22 mouse cellular contexts compared by ENCODE assay signal in genomic region chr9:88342241-88342640, GRCm38 (mm10). TPM values are rescaled to one million over a fixed set of nuclear protein-coding genes. Genes with fewer than 3 reads are reported as not detected.
DNase-seq lines count a peak whose midpoint lies in the region; ATAC-seq and TF ChIP-seq lines count a peak whose summit lies in the region.
"Had no signal": no experiment of that assay in that cellular context is flagged by ENCODE, and none has a peak within 500 bp of the region (broad histone marks: within the 10 kb centered on the region; RNA-seq: fewer than 3 reads in every experiment).

No protein-coding gene starts in this region.

- no peak overlapping the region for H3K4me3 ChIP-seq in forebrain, embryonic 16.5 days (replicated peaks; ENCODE audit: low read length)
- no peak overlapping the region for H3K4me3 ChIP-seq in forebrain, embryonic 11.5 days (ENCODE audit: low read depth, low read length)
- H3K4me3 ChIP-seq in layer of hippocampus, adult 2 months, result no peak overlapping the region
- H3K4me3 ChIP-seq in olfactory bulb, adult 2 months (ENCODE audit: insufficient read depth, low read depth, low read length), result no peak overlapping the region
- H3K4me3 ChIP-seq in lung, postnatal 0 days (ENCODE audit: low read depth, low read length), result no peak overlapping the region
- H3K4me3 ChIP-seq: embryonic facial prominence, embryonic 13.5 days; embryonic facial prominence, embryonic 15.5 days; erythroblast, embryonic 14.5 days; forebrain, embryonic 10.5 days; forebrain, embryonic 13.5 days had no signal

- 0 out of 2 replicates have a peak, but pooled peaks cover 2% of the 10 kb centered on the region for H3K4me1 ChIP-seq in forebrain, embryonic 16.5 days (replicated peaks; ENCODE audit: control insufficient read depth, insufficient read depth, low read length)
- H3K4me1 ChIP-seq in forebrain, embryonic 11.5 days (replicated peaks; ENCODE audit: control insufficient read depth, insufficient read depth, low read length), result no peaks in the 10 kb centered on the region; the same call in 1 of the 2 replicates
- peaks cover 6% of the 10 kb centered on the region for H3K4me1 ChIP-seq in olfactory bulb, adult 2 months (ENCODE audit: control insufficient read depth, insufficient read depth, low read length)
- no peaks in the 10 kb centered on the region for H3K4me1 ChIP-seq in lung, postnatal 0 days (ENCODE audit: insufficient read depth, low read depth, low read length)
- H3K4me1 ChIP-seq: embryonic facial prominence, embryonic 13.5 days; embryonic facial prominence, embryonic 15.5 days; forebrain, embryonic 10.5 days; forebrain, embryonic 13.5 days had no signal

- no peak for ATAC-seq in forebrain, embryonic 16.5 days
- ATAC-seq in forebrain, embryonic 11.5 days (replicated peaks; ENCODE audit: low FRiP score), result no peak
- no peak for ATAC-seq in lung, postnatal 0 days
- ATAC-seq: forebrain, embryonic 13.5 days had no signal

- no peaks in the 10 kb centered on the region for H3K9me3 ChIP-seq in forebrain, embryonic 16.5 days (ENCODE audit: control insufficient read depth, low read length)
- no peaks in the 10 kb centered on the region for H3K9me3 ChIP-seq in forebrain, embryonic 11.5 days (ENCODE audit: control insufficient read depth, low read length)
- no peaks in the 10 kb centered on the region for H3K9me3 ChIP-seq in lung, postnatal 0 days (ENCODE audit: low read length)
- H3K9me3 ChIP-seq: embryonic facial prominence, embryonic 13.5 days; embryonic facial prominence, embryonic 15.5 days; forebrain, embryonic 10.5 days; forebrain, embryonic 13.5 days had no signal

- no peak for TF ChIP-seq POLR2A in olfactory bulb, adult 2 months (IDR thresholded peaks at IDR 0.05; ENCODE audit: insufficient read depth, low read depth, low read length)

- no peak for DNase-seq in forebrain, embryonic 11.5 days (ENCODE audit: low spot score)
- no peak for DNase-seq in layer of hippocampus, adult 2 months (ENCODE audit: low spot score in 2 of 2)
- DNase-seq in layer of hippocampus, adult 11-12 months (ENCODE audit: low spot score), result no peak
- DNase-seq in lung, postnatal 0 days (ENCODE audit: low spot score), result no peak
- DNase-seq: adrenal gland, adult 2 months; adrenal gland, postnatal 10 days; adrenal gland, postnatal 25 days; B cell, adult 2 months; cerebellum, adult 11 months; cerebellum, adult 18-20 months; cerebellum, adult 8-10 months; cerebellum, adult 9-11 months; cerebellum, postnatal 14 days; cerebellum, postnatal 36 days; embryo, embryonic 11 days had no signal

- no peaks in the 10 kb centered on the region for H3K27me3 ChIP-seq in forebrain, embryonic 16.5 days (replicated peaks; ENCODE audit: control insufficient read depth, insufficient read depth, low read length)
- no peaks in the 10 kb centered on the region for H3K27me3 ChIP-seq in forebrain, embryonic 11.5 days (ENCODE audit: control insufficient read depth, insufficient read depth, low read length)
- no peaks in the 10 kb centered on the region for H3K27me3 ChIP-seq in lung, postnatal 0 days (replicated peaks; ENCODE audit: insufficient read depth, low read length)
- H3K27me3 ChIP-seq: embryonic facial prominence, embryonic 13.5 days; embryonic facial prominence, embryonic 15.5 days; forebrain, embryonic 13.5 days had no signal

- no peak for TF ChIP-seq EP300 in lung, postnatal 0 days (IDR thresholded peaks at IDR 0.05)

- WGBS in forebrain, embryonic 16.5 days, result 55% methylated on average over 7 of the region's 7 CpGs
- 59% methylated on average over 7 of the region's 7 CpGs for WGBS in forebrain, embryonic 11.5 days
- WGBS in olfactory bulb, adult 2 months, result 50% methylated on average over 7 of the region's 7 CpGs
- 79% methylated on average over 7 of the region's 7 CpGs for WGBS in lung, postnatal 0 days

- H3K4me2 ChIP-seq in forebrain, embryonic 16.5 days (ENCODE audit: low read length), result no peak overlapping the region
- H3K4me2 ChIP-seq in forebrain, embryonic 11.5 days (ENCODE audit: low read depth, low read length, severe bottlenecking), result no peak overlapping the region
- H3K4me2 ChIP-seq in lung, postnatal 0 days (replicated peaks; ENCODE audit: low read depth, low read length), result no peak overlapping the region
- H3K4me2 ChIP-seq: embryonic facial prominence, embryonic 13.5 days; embryonic facial prominence, embryonic 15.5 days; forebrain, embryonic 13.5 days had no signal

- TF ChIP-seq CTCF in layer of hippocampus, adult 2 months (conservative IDR thresholded peaks at IDR 0.05), result no peak
- no peak for TF ChIP-seq CTCF in olfactory bulb, adult 2 months (IDR thresholded peaks at IDR 0.05; ENCODE audit: insufficient read depth, low read depth, low read length)
- TF ChIP-seq CTCF in lung, postnatal 0 days (IDR thresholded peaks at IDR 0.05), result no peak

- H3K27ac ChIP-seq in forebrain, embryonic 16.5 days (ENCODE audit: low read length), result peak overlapping the region; percentile 50
- no peak overlapping the region for H3K27ac ChIP-seq in forebrain, embryonic 11.5 days (ENCODE audit: low read depth, low read length)
- H3K27ac ChIP-seq in layer of hippocampus, adult 2 months, result peak overlapping the region; percentile 54
- peak overlapping the region; percentile 86 for H3K27ac ChIP-seq in olfactory bulb, adult 2 months (ENCODE audit: insufficient read depth, low read depth, low read length)
- H3K27ac ChIP-seq in lung, postnatal 0 days (ENCODE audit: low read length), result no peak overlapping the region
- H3K27ac ChIP-seq: embryonic facial prominence, embryonic 13.5 days; embryonic facial prominence, embryonic 15.5 days; forebrain, embryonic 10.5 days; forebrain, embryonic 13.5 days had no signal

- no peak overlapping the region for H3K9ac ChIP-seq in forebrain, embryonic 16.5 days (replicated peaks; ENCODE audit: low read depth, low read length)
- no peak overlapping the region for H3K9ac ChIP-seq in forebrain, embryonic 11.5 days (ENCODE audit: low read length)
- no peak overlapping the region for H3K9ac ChIP-seq in lung, postnatal 0 days (replicated peaks; ENCODE audit: low read depth)
- H3K9ac ChIP-seq: embryonic facial prominence, embryonic 13.5 days; embryonic facial prominence, embryonic 15.5 days; forebrain, embryonic 13.5 days had no signal

- no peaks in the 10 kb centered on the region for H3K36me3 ChIP-seq in forebrain, embryonic 16.5 days (ENCODE audit: control insufficient read depth, insufficient read depth)
- no peaks in the 10 kb centered on the region for H3K36me3 ChIP-seq in forebrain, embryonic 11.5 days (ENCODE audit: control insufficient read depth, insufficient read depth, low read length)
- H3K36me3 ChIP-seq in lung, postnatal 0 days (ENCODE audit: insufficient read depth, low read length), result no peaks in the 10 kb centered on the region
- H3K36me3 ChIP-seq: embryonic facial prominence, embryonic 13.5 days; embryonic facial prominence, embryonic 15.5 days; forebrain, embryonic 10.5 days had no signal

RNA-seq across cellular contexts. Expression of gene Nt5e, which starts 15.2 kb away (rescaled TPM):
- 0.71 and 1.1 TPM in 2 replicates for polyA plus RNA-seq in forebrain, embryonic 16.5 days (2015; fragmentation: Nextera tagmentation; extraction: Ambion mirVana)
- 0.88 and 1.2 TPM in 2 replicates for polyA plus RNA-seq in forebrain, embryonic 11.5 days (2014; fragmentation: Nextera tagmentation; extraction: Ambion mirVana)
- 1 to 10 TPM; 3.4 to 4.0 TPM for total RNA-seq in layer of hippocampus, adult 2 months (2021)
- not detected in 2 replicates for polyA plus RNA-seq in olfactory bulb, adult 2 months (2012; ENCODE audit: insufficient read depth, insufficient read length, low replicate concordance, missing spikeins)
- 5.3 and 5.8 TPM in 2 replicates for polyA plus RNA-seq in lung, postnatal 0 days (2015; fragmentation: Nextera tagmentation; extraction: Ambion mirVana)
- polyA plus RNA-seq: erythroblast, embryonic 14.5 days had no signal

Comparison
In these comparisons a context has a peak if more than half of its experiments do, and no peak if none do; other contexts are left out.
1. H3K27ac ChIP-seq: peak in forebrain, embryonic 16.5 days (single experiment), layer of hippocampus, adult 2 months (single experiment) and olfactory bulb, adult 2 months (single experiment); none in forebrain, embryonic 11.5 days (single experiment) and lung, postnatal 0 days (single experiment).